Comparison of ENCODE assay signal across 8 mouse cellular contexts in genomic region chr17:13669206-13669605, GRCm38 (mm10).
DNase-seq lines count a peak whose midpoint lies in the region; ATAC-seq and TF ChIP-seq lines count a peak whose summit lies in the region.

No protein-coding gene starts in this region.

- H3K4me1 ChIP-seq in kidney, embryonic 14.5 days (ENCODE audit: control insufficient read depth, insufficient read depth, low read length), result peaks cover 29% of the 10 kb centered on the region
- peaks cover 48% of the 10 kb centered on the region for H3K4me1 ChIP-seq in hindbrain, embryonic 12.5 days
- peaks cover 9% of the 10 kb centered on the region; the same call in 1 of the 2 replicates for H3K4me1 ChIP-seq in lung, postnatal 0 days (ENCODE audit: insufficient read depth, low read depth, low read length)
- H3K4me1 ChIP-seq in stomach, embryonic 14.5 days (ENCODE audit: control insufficient read depth, insufficient read depth, low read length), result peaks cover 19% of the 10 kb centered on the region; the same call in 1 of the 2 replicates
- peaks cover 8% of the 10 kb centered on the region; the same call in 1 of the 2 replicates for H3K4me1 ChIP-seq in thymus, adult 2 months (replicated peaks; ENCODE audit: control insufficient read depth, insufficient read depth, low read length)

- no peaks in the 10 kb centered on the region for H3K36me3 ChIP-seq in kidney, embryonic 14.5 days (ENCODE audit: control insufficient read depth, insufficient read depth, low read length)
- H3K36me3 ChIP-seq in hindbrain, embryonic 12.5 days, result no peaks in the 10 kb centered on the region
- no peaks in the 10 kb centered on the region for H3K36me3 ChIP-seq in lung, postnatal 0 days (ENCODE audit: insufficient read depth, low read length)
- H3K36me3 ChIP-seq in stomach, embryonic 14.5 days (ENCODE audit: control insufficient read depth, insufficient read depth, low read length), result no peaks in the 10 kb centered on the region
- no peaks in the 10 kb centered on the region for H3K36me3 ChIP-seq in thymus, adult 2 months (ENCODE audit: control insufficient read depth, insufficient read depth, low read length)

- no peaks in the 10 kb centered on the region for H3K9me3 ChIP-seq in kidney, embryonic 14.5 days (ENCODE audit: control insufficient read depth, low read length)
- H3K9me3 ChIP-seq in hindbrain, embryonic 12.5 days (replicated peaks), result no peaks in the 10 kb centered on the region
- no peaks in the 10 kb centered on the region for H3K9me3 ChIP-seq in lung, postnatal 0 days (ENCODE audit: low read length)
- no peaks in the 10 kb centered on the region for H3K9me3 ChIP-seq in stomach, embryonic 14.5 days (ENCODE audit: control insufficient read depth, low read depth, low read length)

- WGBS in kidney, embryonic 14.5 days, result 36% methylated on average over 8 of the region's 8 CpGs
- WGBS in hindbrain, embryonic 12.5 days, result 19% methylated on average over 8 of the region's 8 CpGs
- WGBS in lung, postnatal 0 days, result 26% methylated on average over 8 of the region's 8 CpGs
- WGBS in stomach, embryonic 14.5 days, result 33% methylated on average over 8 of the region's 8 CpGs
- WGBS in thymus, adult 2 months, result 18% methylated on average over 8 of the region's 8 CpGs

- H3K27me3 ChIP-seq in kidney, embryonic 14.5 days (ENCODE audit: control insufficient read depth, insufficient read depth, low read length), result no peaks in the 10 kb centered on the region
- no peaks in the 10 kb centered on the region for H3K27me3 ChIP-seq in hindbrain, embryonic 12.5 days
- H3K27me3 ChIP-seq in lung, postnatal 0 days (replicated peaks; ENCODE audit: insufficient read depth, low read length), result no peaks in the 10 kb centered on the region
- no peaks in the 10 kb centered on the region for H3K27me3 ChIP-seq in stomach, embryonic 14.5 days (ENCODE audit: control insufficient read depth, insufficient read depth, low read length)
- no peaks in the 10 kb centered on the region for H3K27me3 ChIP-seq in thymus, adult 2 months (ENCODE audit: control insufficient read depth, insufficient read depth, low read length)

- no peak overlapping the region for H3K4me2 ChIP-seq in kidney, embryonic 14.5 days (replicated peaks; ENCODE audit: low read depth, low read length)
- peak overlapping the region; percentile 23 for H3K4me2 ChIP-seq in hindbrain, embryonic 12.5 days (replicated peaks)
- H3K4me2 ChIP-seq in lung, postnatal 0 days (replicated peaks; ENCODE audit: low read depth, low read length), result no peak overlapping the region
- no peak overlapping the region for H3K4me2 ChIP-seq in stomach, embryonic 14.5 days (replicated peaks; ENCODE audit: low read depth, low read length)

- TF ChIP-seq POLR2A in thymus, adult 2 months (IDR thresholded peaks at IDR 0.05; ENCODE audit: control insufficient read depth, extremely low read depth, insufficient read depth, low read length, poor library complexity), result no peak

- no peak for ATAC-seq in kidney, embryonic 14.5 days (ENCODE audit: low FRiP score, low TSS enrichment)
- peak; percentile 9; the same call in 1 of the 2 replicates for ATAC-seq in hindbrain, embryonic 12.5 days (ENCODE audit: low FRiP score)
- peak; percentile 56 for ATAC-seq in lung, postnatal 0 days
- ATAC-seq in stomach, embryonic 14.5 days (ENCODE audit: insufficient number of reproducible peaks, insufficient read depth, low FRiP score, low read depth), result no peak
- no peak for ATAC-seq in cerebellum, adult (ENCODE audit: insufficient number of reproducible peaks, low FRiP score, low TSS enrichment)

- no peak overlapping the region for H3K27ac ChIP-seq in kidney, embryonic 14.5 days (ENCODE audit: low read depth, low read length)
- peak overlapping the region; percentile 93 for H3K27ac ChIP-seq in hindbrain, embryonic 12.5 days
- H3K27ac ChIP-seq in lung, postnatal 0 days (ENCODE audit: low read length), result peak overlapping the region; percentile 6; the same call in 1 of the 2 replicates
- peak overlapping the region; percentile 39; the same call in 1 of the 2 replicates for H3K27ac ChIP-seq in stomach, embryonic 14.5 days (ENCODE audit: low read length)
- no peak overlapping the region for H3K27ac ChIP-seq in thymus, adult 2 months (ENCODE audit: control insufficient read depth, insufficient read depth, low read length)

- peak; percentile 52 for TF ChIP-seq EP300 in lung, postnatal 0 days (IDR thresholded peaks at IDR 0.05)

- no peak overlapping the region for H3K9ac ChIP-seq in kidney, embryonic 14.5 days (ENCODE audit: low read depth, low read length)
- peak overlapping the region; percentile 38 for H3K9ac ChIP-seq in hindbrain, embryonic 12.5 days
- no peak overlapping the region for H3K9ac ChIP-seq in lung, postnatal 0 days (replicated peaks; ENCODE audit: low read depth)
- no peak overlapping the region for H3K9ac ChIP-seq in stomach, embryonic 14.5 days (replicated peaks; ENCODE audit: low read depth, low read length)

- no peak for TF ChIP-seq CTCF in lung, postnatal 0 days (IDR thresholded peaks at IDR 0.05)
- TF ChIP-seq CTCF in thymus, adult 2 months (IDR thresholded peaks at IDR 0.05; ENCODE audit: borderline replicate concordance, control insufficient read depth, extremely low read depth, insufficient read depth, low read length, poor library complexity), result no peak

- no peak overlapping the region for H3K4me3 ChIP-seq in kidney, embryonic 14.5 days (ENCODE audit: low read length)
- H3K4me3 ChIP-seq in hindbrain, embryonic 12.5 days, result no peak overlapping the region
- H3K4me3 ChIP-seq in lung, postnatal 0 days (ENCODE audit: low read depth, low read length), result no peak overlapping the region
- H3K4me3 ChIP-seq in stomach, embryonic 14.5 days (ENCODE audit: low read depth, low read length), result no peak overlapping the region
- no peak overlapping the region for H3K4me3 ChIP-seq in thymus, adult 2 months (ENCODE audit: control insufficient read depth, insufficient read depth, low read length)

- DNase-seq in kidney, adult 11 months, result peak; percentile 66
- peak; percentile 81 for DNase-seq in adrenal gland, postnatal 14 days
- DNase-seq in lung, postnatal 0 days (ENCODE audit: low spot score), result peak; percentile 59
- no peak for DNase-seq in thymus, adult 2 months

Comparison
In these comparisons a context has a peak if more than half of its experiments do, and no peak if none do; other contexts are left out.
1. ATAC-seq: peak in hindbrain, embryonic 12.5 days (single experiment) and lung, postnatal 0 days (single experiment); none in kidney, embryonic 14.5 days (single experiment), stomach, embryonic 14.5 days (single experiment) and cerebellum, adult (single experiment).
2. H3K27ac ChIP-seq: peak in hindbrain, embryonic 12.5 days (single experiment), lung, postnatal 0 days (single experiment) and stomach, embryonic 14.5 days (single experiment); none in kidney, embryonic 14.5 days (single experiment) and thymus, adult 2 months (single experiment).